Mouse (Mus musculus) heart, adult 2 months (tissue): ENCODE results near the gene Cela1. TPM values are rescaled to one million over a fixed set of nuclear protein-coding genes. Genes with fewer than 3 reads are reported as not detected.

ENCODE experiments used
- DNase-seq, 2 experiments: peaks; one replicate each; pipeline ENCODE4 v3.0.0; 2021
- H3K27ac ChIP-seq: fragments of 200-600 bp; 2 replicates; pipeline ENCODE4 v1.8.1; 2022
- H3K27me3 ChIP-seq: fragments of 200-500 bp; 2 replicates; pipeline ENCODE4 v1.6.1; 2012; ENCODE audit warnings: mild to moderate bottlenecking, low read length, inconsistent platforms, mixed read lengths; ENCODE audit not compliant: control insufficient read depth, insufficient read depth
- H3K36me3 ChIP-seq: fragments of 200-500 bp; 2 replicates; pipeline ENCODE4 v1.6.1; 2012; ENCODE audit warnings: low read length, inconsistent platforms; ENCODE audit not compliant: control insufficient read depth, insufficient read depth
- H3K4me1 ChIP-seq: fragments of 200-500 bp; 2 replicates; pipeline ENCODE4 v1.6.1; 2011; ENCODE audit warnings: low read length; ENCODE audit not compliant: control insufficient read depth, insufficient read depth
- H3K4me3 ChIP-seq: fragments of 200-600 bp; 2 replicates; pipeline ENCODE4 v1.8.1; 2022
- H3K79me2 ChIP-seq: fragments of 200-500 bp; replicated peaks from 2 replicates; pipeline ENCODE4 v1.6.1; 2012; ENCODE audit warnings: mild to moderate bottlenecking, inconsistent platforms, low read length, moderate library complexity, mixed read lengths; ENCODE audit not compliant: control insufficient read depth, insufficient read depth
- H3K9ac ChIP-seq: fragments of 200-500 bp; 2 replicates; pipeline ENCODE4 v1.6.1; 2012; ENCODE audit warnings: low read depth, mild to moderate bottlenecking, control low read depth, inconsistent platforms, low read length, mixed read lengths
- CTCF ChIP-seq: fragments of 200-600 bp; IDR thresholded peaks from 2 replicates; pipeline ENCODE4 v1.8.1; 2022; ENCODE audit warnings: antibody characterized with exemption, mild to moderate bottlenecking, moderate library complexity
- EP300 ChIP-seq: fragments of 200-500 bp; IDR thresholded peaks from 2 replicates; pipeline ENCODE4 v1.6.1; 2011; ENCODE audit warnings: low read depth, low read length, control low read depth; ENCODE audit not compliant: insufficient read depth
- POLR2A ChIP-seq: fragments of 200-500 bp; IDR thresholded peaks from 2 replicates; pipeline ENCODE4 v1.6.1; 2011; ENCODE audit warnings: mild to moderate bottlenecking, low read depth, low read length, control low read depth; ENCODE audit not compliant: insufficient read depth
- WGBS: fragments of 180-500 bp; shearing (Covaris S2); methylation state at CpG from one replicate; pipeline ENCODE4 v1.1.7; 2018; 5-methylcytosine and 5-hydroxymethylcytosine counted together
- intact Hi-C: fragments of 180-260 bp; cut with DNase I; formaldehyde crosslinking; loops from one replicate; pipeline ENCODE4 v1.15.1; 2025
- polyA plus RNA-seq: library from polyadenylated mRNA; depleted of rRNA; stranded (reverse); fragments of >200 nt; gene quantifications from 2 replicates; pipeline ENCODE4 v1.2.3, GENCODE M21; 2012
- total RNA-seq, 2 experiments: library from RNA; stranded (reverse); gene quantifications; 2 replicates each; pipeline ENCODE4 v1.2.3; 2021

Cela1 gene
- total and polyA plus RNA-seq, 3 experiments, result 0.78 to 1.3 (median 1.0) TPM

DNA sequence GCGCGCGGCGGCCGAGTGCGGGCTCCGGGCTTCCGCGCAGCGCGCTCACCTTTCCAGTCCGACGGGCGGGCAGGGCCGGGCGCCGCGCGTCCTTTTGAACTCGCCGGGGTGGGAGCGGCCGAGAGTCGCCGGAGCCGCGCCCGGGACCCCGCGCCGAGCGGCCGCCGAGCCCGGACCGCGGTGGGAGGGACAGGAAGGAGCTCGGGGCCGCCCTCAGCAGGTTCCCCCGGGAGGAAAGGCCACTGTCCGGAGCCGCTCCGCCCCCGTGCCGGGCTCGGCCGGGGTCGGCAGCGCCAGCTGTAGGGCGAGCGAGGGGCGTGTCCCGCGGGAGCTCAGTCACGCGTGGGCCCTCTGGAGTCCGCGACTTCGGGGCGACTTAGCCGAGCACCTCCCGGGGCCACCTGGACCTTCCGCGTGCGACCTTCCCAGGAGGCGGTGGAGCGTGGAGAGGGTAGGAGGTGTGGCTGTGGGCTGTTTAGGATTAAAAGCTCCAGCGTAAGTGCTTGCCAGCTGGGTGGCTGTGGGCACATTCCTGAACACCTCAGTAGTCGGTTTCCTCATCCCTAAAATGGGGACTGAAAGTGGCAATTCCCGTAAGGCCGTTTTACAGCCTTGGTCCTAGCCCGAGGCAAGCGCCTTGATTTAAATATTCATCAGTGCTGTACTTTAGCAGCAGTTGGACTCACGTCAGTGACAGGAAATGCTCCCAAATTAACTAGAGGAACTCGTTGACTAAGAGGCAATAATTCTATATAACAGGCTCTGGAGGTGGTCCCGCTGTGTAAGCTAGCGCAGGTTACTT, 50.8 kb downstream of the Cela1 start, which contains the start of gene Smagp:
Smagp (minus strand) TSS at position 241 of the 802 bp plus-strand sequence.
- peak within 1 kb of the TSS; percentile 79 for H3K27ac ChIP-seq

DNA sequence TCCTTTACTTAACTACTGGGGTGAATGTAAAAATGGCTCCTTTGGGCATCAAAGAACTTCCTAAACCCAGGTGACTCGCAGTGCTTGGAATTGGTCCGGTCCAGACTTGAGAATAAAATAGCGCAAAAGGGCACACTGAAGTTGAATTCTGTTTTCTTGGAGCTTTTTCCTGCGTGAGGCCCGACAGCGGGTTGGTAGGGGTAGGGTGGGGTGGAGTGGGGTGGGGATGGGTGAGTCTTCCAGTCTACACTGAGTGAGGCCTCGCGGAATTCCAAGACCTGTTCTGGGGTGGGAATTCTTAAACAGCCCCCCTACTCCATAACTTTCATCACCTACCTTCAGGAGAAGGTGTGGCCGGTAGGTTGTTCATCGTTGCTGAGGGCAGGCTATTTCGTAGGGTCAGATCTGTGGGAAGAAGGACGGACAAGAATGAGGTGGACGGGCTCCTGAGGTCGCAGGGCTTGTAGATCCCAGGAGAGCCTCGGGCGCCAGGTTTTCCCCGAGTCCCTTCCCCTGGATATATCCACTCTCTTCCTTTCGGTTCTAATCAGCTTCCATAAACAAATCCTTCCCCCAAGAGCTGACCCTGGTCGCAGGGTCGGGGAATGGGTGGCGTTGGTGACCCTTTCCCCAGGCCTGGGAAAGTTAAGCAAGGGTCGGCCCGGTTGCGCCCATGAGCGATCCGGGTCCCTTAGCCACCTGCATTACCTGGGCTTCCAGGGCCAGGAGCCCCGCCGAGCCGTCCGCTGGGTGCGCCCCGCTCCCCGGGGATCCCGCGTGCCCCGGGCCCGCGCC, 51.7 kb downstream of the Cela1 start:
- Histone ChIP-seq H3K9ac (peak overlapping the region; percentile 93), H3K79me2 (no peaks in the 10 kb centered on the region), H3K4me3 (peak overlapping the region; percentile 77), H3K4me1 (peaks cover 17% of the 10 kb centered on the region), H3K27ac (peak overlapping the region; percentile 79), H3K27me3 (no peaks in the 10 kb centered on the region; the same call in 1 of the 2 replicates), H3K36me3 (no peaks in the 10 kb centered on the region; the same call in 1 of the 2 replicates)
- TF ChIP-seq EP300 (no peak), CTCF (no peak), POLR2A (no peak)
- WGBS, result 12% methylated on average over 38 of the region's 38 CpGs
- no peak for DNase-seq
- intact Hi-C loops, result loop anchor here (5.0 kb wide), 1 partner anchor 46 kb away; no protein-coding TSS in a partner anchor

More for the DNA sequence above, 50.8 kb downstream of the Cela1 start, which contains the start of gene Smagp:
- Histone ChIP-seq H3K9ac (peak within 1 kb of the TSS; percentile 93), H3K4me1 (peaks cover 12% of the 10 kb centered on the region), H3K4me3 (peak within 1 kb of the TSS; percentile 77), H3K27me3 (no peaks in the 10 kb centered on the region; the same call in 1 of the 2 replicates), H3K79me2 (no peaks in the 10 kb centered on the region), H3K36me3 (no peaks in the 10 kb centered on the region)
- peak; percentile 80 to 85 for DNase-seq
- intact Hi-C loops, result loop anchor here (1.0 to 5.0 kb wide), 2 partner anchors 22 to 45 kb away; partner anchors contain the start of gene Dazap2
- no peak for TF ChIP-seq EP300
- no peak; the same call in 1 of the 2 replicates for TF ChIP-seq POLR2A
- no peak for TF ChIP-seq CTCF
- WGBS, result under 1% methylated on average over 77 of the region's 77 CpGs

DNA sequence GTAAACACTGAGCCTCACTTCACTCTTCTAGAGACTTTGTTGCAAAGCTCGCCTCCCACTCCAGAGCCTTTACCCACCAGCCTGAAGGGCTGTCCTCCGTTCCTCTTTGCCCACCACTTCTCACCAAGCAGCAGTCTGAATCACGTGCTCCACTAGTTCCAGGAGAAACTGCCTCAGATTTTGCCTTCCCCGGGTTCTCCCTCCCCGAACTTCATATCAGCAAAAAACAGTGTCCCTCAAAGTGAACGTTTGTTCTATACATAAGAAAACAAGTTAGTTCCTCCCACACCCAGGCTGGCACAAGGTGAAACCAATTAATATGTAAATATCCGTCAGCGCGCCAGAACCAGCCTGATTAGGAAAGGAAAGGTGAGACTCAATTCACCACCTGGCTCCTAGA, 52.5 kb downstream of the Cela1 start:
- Histone ChIP-seq H3K27me3 (no peaks in the 10 kb centered on the region; the same call in 1 of the 2 replicates), H3K4me3 (peak overlapping the region; percentile 77; the same call in 1 of the 2 replicates), H3K27ac (peak overlapping the region; percentile 79; the same call in 1 of the 2 replicates), H3K79me2 (no peaks in the 10 kb centered on the region), H3K4me1 (peaks cover 12% of the 10 kb centered on the region), H3K36me3 (no peaks in the 10 kb centered on the region; the same call in 1 of the 2 replicates), H3K9ac (no peak overlapping the region)
- no peak for TF ChIP-seq POLR2A
- no peak for TF ChIP-seq CTCF
- TF ChIP-seq EP300, result no peak
- intact Hi-C loops, result loop anchor here (5.0 kb wide), 1 partner anchor 47 kb away; no protein-coding TSS in a partner anchor
- DNase-seq, result no peak
- 37% methylated on average over 9 of the region's 9 CpGs for WGBS

DNA sequence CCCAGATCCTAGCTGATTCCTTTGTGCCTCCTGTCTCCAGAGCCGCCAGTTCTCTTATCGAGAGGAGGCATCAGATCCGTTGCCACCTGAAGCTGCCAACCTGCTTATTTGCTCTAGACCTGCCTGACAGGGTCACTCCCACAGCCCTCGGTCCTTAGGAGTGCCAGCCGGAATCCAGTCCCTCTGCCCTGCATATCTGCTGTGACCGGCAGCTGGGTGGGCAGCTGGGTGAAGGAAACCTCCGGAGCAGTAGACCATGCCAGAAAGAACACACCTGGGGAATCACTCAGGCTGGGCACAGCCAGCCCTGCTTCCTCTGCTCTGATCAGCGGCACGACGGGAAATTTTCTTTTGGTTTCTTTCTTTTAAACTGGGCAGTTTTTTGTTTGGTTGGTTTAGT, 54.4 kb downstream of the Cela1 start:
- intact Hi-C loops, result no loop called here
- no peak for DNase-seq
- Histone ChIP-seq H3K9ac (peak overlapping the region; percentile 36; the same call in 1 of the 2 replicates), H3K4me3 (no peak overlapping the region), H3K4me1 (peaks cover 14% of the 10 kb centered on the region), H3K36me3 (no peaks in the 10 kb centered on the region; the same call in 1 of the 2 replicates), H3K27ac (peak overlapping the region; percentile 7; the same call in 1 of the 2 replicates), H3K27me3 (no peaks in the 10 kb centered on the region; the same call in 1 of the 2 replicates), H3K79me2 (no peaks in the 10 kb centered on the region)
- no peak for TF ChIP-seq EP300
- TF ChIP-seq CTCF, result no peak
- no peak for TF ChIP-seq POLR2A
- 58% methylated on average over 10 of the region's 10 CpGs for WGBS

DNA sequence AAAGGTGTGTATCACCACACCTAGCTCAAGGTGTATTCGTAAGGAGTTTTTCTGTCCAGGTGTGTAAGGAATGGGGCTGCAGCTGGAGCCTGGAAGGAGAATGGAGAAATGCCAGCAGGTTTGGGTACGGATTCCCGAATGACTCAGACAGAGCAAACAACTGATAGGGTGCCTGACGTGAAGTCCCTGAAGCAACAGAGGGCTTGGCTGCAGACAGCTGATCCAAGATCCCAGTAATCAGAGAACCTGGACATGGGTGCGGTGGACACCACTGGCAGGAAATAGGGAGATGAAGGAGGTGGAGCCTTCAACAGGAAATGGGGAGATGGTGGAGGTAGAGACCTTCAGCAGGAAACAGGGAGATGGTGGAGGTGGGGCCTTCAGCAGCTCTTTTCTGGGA, 55.4 kb downstream of the Cela1 start:
- no peak for DNase-seq
- intact Hi-C loops, result no loop called here
- peak overlapping the region; percentile 20; the same call in 1 of the 2 replicates for H3K27ac ChIP-seq
- no peak overlapping the region for H3K4me3 ChIP-seq
- H3K36me3 ChIP-seq, result no peaks in the 10 kb centered on the region; the same call in 1 of the 2 replicates
- no peak overlapping the region for H3K9ac ChIP-seq
- no peaks in the 10 kb centered on the region for H3K79me2 ChIP-seq
- H3K27me3 ChIP-seq, result no peaks in the 10 kb centered on the region; the same call in 1 of the 2 replicates
- H3K4me1 ChIP-seq, result peaks cover 12% of the 10 kb centered on the region
- TF ChIP-seq POLR2A (no peak), CTCF (no peak), EP300 (no peak)
- 54% methylated on average over 5 of the region's 5 CpGs for WGBS
